Mouse (Mus musculus): ENCODE results near the gene Idh3a.

The Idh3a gene

DNA sequence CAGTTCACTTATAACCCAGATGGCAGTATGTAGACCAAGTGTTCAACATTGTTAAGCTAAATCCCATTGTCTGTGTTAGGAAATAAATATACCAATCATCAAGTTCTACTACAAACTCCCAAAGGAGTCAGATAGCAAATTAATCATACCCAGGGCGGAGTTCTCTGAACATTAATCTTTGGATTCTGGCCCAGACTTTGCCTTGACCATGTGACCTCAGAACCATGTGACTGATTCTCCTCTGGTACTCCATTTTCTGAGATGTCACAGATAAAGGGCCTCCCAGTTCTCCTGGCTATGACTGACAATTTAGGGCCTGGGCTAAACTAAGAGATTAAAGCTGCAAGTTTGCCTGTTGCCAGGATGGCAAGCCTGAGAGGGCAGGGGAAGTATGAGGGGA, 63.2 kb downstream of the Idh3a start:
- no peak for DNase-seq (ENCODE audit: low spot score)

DNA sequence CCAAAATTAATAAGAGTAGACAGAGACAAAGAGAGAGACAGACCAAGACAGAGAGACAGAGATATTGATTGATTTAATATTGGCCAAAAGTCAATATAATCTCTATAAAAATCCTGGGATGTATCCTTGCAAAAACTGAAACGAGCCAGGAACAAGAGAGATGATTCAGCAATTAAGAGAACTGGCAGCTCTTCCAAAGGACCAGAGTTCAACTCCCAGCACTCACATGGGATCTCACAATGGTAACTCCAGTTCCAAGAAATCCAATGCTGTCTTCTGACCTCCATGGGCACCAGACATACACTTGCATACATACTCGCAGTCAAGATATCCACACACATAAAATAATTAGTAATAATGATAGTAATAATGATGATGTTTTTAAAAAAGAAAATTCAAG, 66.6 kb downstream of the Idh3a start:
- DNase-seq (ENCODE audit: low spot score): no peak
